Mouse (Mus musculus): ENCODE results near the gene Mbnl1. TPM values are rescaled to one million over a fixed set of nuclear protein-coding genes. Genes with fewer than 3 reads are reported as not detected.
"Not testable (repeated sequence)": the region's sequence is repeated elsewhere in the genome, so short reads cannot be mapped to it uniquely, and the experiment has no call there.

The Mbnl1 gene
- polyA plus RNA-seq (2015; fragmentation: Nextera tagmentation; extraction: Ambion mirVana) = 88.5 and 93.9 TPM in 2 replicates

- Histone ChIP-seq H3K9me3 (replicated peaks) (no peaks in the 10 kb centered on the region), H3K27ac (replicated peaks) (peak within 1 kb of the TSS; percentile 83), H3K4me2 (peak within 1 kb of the TSS; percentile 70), H3K36me3 (replicated peaks) (no peaks in the 10 kb centered on the region), H3K9ac (peak within 1 kb of the TSS; percentile 46; the same call in 1 of the 2 replicates), H3K4me1 (replicated peaks) (peaks cover 28% of the 10 kb centered on the region), H3K27me3 (no peaks in the 10 kb centered on the region), H3K4me3 (replicated peaks) (peak within 1 kb of the TSS; percentile 42)
- WGBS (ENCODE audit: insufficient replicate concordance) = 13% methylated on average over 5 of the region's 5 CpGs
- peak; percentile 27; the same call in 1 of the 2 replicates for ATAC-seq (ENCODE audit: insufficient read depth)
Measured at GRCm38 (mm10) chr3:60472681-60473177, at the start of gene Mbnl1. TSS of gene Mbnl1 (plus strand) at chr3:60472830.

DNA sequence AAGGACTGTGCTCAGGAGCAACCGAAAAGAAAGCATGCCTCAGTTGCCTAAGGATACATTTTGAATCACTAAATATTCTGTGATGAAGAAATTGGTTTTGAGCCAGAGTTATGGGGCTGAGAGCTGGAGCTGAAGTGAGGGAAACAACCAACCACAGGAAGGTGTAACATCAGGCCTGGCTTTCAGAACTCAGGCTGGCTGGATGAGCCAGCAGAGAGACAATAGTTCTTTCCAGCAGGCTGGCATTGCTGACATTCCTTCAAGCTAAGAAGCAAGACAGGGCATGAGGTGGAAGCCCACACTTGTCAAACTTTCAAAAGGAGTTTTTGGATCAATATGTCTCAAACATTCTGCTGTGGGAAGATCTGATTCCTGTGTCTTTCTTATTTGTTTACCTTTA is 48.5 kb upstream of the Mbnl1 start:
- no peak overlapping the region for H3K4me3 ChIP-seq (replicated peaks)
- H3K27me3 ChIP-seq = no peaks in the 10 kb centered on the region
- H3K4me1 ChIP-seq (replicated peaks) = peaks cover 12% of the 10 kb centered on the region
- H3K36me3 ChIP-seq (replicated peaks) = no peaks in the 10 kb centered on the region
- H3K27ac ChIP-seq (replicated peaks) = no peak overlapping the region
- no peak overlapping the region for H3K4me2 ChIP-seq
- no peak for ATAC-seq (ENCODE audit: insufficient read depth)
- no peak overlapping the region for H3K9ac ChIP-seq
- no peaks in the 10 kb centered on the region for H3K9me3 ChIP-seq (replicated peaks)
- 71% methylated on average over 1 of the region's 1 CpGs for WGBS (ENCODE audit: insufficient replicate concordance)

DNA sequence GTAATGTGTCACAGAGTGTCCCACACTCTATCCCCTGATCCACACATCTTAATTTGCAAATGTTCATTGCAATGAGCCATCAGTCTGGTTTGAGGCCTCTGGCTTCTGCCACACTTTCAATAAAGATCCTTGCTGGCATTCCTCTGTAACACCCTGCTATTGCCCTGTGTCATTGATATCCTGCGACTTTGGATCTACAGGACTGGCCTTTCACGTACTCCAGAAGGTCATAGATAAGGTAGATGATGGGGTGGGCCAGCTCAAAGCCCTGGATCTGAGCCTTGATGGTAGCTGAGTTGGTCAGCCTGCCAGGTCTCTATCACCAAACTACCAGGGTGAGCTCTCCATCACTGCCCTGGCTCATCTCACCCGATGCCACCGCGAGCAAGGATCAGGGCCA is 43.6 kb upstream of the Mbnl1 start:
- Histone ChIP-seq H3K4me2 (no peak overlapping the region), H3K27ac (replicated peaks) (no peak overlapping the region), H3K27me3 (no peaks in the 10 kb centered on the region), H3K9me3 (replicated peaks) (no peaks in the 10 kb centered on the region), H3K9ac (no peak overlapping the region), H3K4me1 (replicated peaks) (no peaks in the 10 kb centered on the region), H3K36me3 (replicated peaks) (no peaks in the 10 kb centered on the region), H3K4me3 (replicated peaks) (no peak overlapping the region)
- WGBS (ENCODE audit: insufficient replicate concordance) = 79% methylated on average over 5 of the region's 5 CpGs
- no peak for ATAC-seq (ENCODE audit: insufficient read depth)

DNA sequence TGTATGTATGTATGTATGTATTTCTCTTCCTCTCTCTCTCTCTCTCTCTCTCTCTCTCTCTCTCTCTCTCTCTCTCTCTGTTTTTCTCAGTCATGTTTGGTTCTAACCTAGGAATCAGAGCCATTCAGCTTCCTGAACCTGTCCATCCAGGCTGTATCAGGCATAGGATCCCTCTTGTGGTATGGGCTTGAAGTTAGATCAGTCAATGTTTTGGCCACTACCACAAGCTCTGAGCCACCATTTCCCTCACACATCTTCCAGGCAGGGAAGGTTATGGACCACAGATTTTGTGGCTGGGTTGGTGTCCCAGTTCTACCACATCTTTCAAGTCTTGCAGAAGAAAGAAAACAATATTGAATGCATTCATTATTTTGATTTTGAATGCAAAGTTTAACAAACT is 35.4 kb upstream of the Mbnl1 start:
- Histone ChIP-seq H3K36me3 (replicated peaks) (no peaks in the 10 kb centered on the region), H3K9ac (no peak overlapping the region), H3K4me2 (no peak overlapping the region), H3K4me1 (replicated peaks) (no peaks in the 10 kb centered on the region), H3K4me3 (replicated peaks) (no peak overlapping the region), H3K27me3 (no peaks in the 10 kb centered on the region), H3K27ac (replicated peaks) (no peak overlapping the region), H3K9me3 (replicated peaks) (no peaks in the 10 kb centered on the region)
- no peak for ATAC-seq (ENCODE audit: insufficient read depth)

DNA sequence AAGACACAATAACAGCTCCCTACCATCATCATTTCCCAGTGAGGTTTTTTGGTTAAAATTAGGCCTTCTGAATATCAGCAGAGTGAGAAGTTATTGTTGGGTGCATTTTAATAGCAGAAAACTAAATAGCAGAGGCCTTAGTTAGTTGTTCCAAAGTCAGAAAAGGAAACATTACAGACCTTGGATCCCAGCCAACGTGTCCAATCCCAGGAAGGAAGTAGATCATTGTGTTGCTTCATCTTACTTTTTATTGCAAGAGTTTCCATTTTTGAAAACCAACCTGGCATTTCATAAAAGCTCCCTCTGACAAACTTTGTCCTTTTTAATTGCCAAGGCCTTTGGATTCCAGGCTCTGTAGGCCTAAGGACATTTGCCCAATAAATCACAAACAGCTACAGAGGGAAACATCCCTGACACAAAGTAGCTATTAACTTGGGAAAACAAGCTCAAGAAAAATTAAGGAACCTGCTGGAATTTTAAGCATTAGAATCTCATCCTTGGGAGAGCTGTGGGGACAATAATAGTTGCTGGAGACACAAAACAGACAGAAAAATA is 34.9 kb upstream of the Mbnl1 start:
- H3K27me3 ChIP-seq = no peaks in the 10 kb centered on the region
- no peaks in the 10 kb centered on the region for H3K36me3 ChIP-seq (replicated peaks)
- ATAC-seq (ENCODE audit: insufficient read depth) = no peak
- H3K9ac ChIP-seq = no peak overlapping the region
- H3K4me3 ChIP-seq (replicated peaks) = no peak overlapping the region
- H3K9me3 ChIP-seq (replicated peaks) = no peaks in the 10 kb centered on the region
- H3K4me1 ChIP-seq (replicated peaks) = no peaks in the 10 kb centered on the region
- H3K4me2 ChIP-seq = no peak overlapping the region
- no peak overlapping the region for H3K27ac ChIP-seq (replicated peaks)
- 36% methylated on average over 1 of the region's 1 CpGs for WGBS (ENCODE audit: insufficient replicate concordance)

- Histone ChIP-seq H3K4me1 (replicated peaks) (no peaks in the 10 kb centered on the region), H3K4me3 (replicated peaks) (no peak overlapping the region), H3K9ac (no peak overlapping the region), H3K9me3 (replicated peaks) (no peaks in the 10 kb centered on the region), H3K27me3 (no peaks in the 10 kb centered on the region), H3K4me2 (no peak overlapping the region), H3K27ac (replicated peaks) (no peak overlapping the region), H3K36me3 (replicated peaks) (no peaks in the 10 kb centered on the region)
- ATAC-seq (ENCODE audit: insufficient read depth) = no peak
- 80% methylated on average over 1 of the region's 1 CpGs for WGBS (ENCODE audit: insufficient replicate concordance)
Measured at GRCm38 (mm10) chr3:60438715-60439114, 33.9 kb upstream of the Mbnl1 start.

DNA sequence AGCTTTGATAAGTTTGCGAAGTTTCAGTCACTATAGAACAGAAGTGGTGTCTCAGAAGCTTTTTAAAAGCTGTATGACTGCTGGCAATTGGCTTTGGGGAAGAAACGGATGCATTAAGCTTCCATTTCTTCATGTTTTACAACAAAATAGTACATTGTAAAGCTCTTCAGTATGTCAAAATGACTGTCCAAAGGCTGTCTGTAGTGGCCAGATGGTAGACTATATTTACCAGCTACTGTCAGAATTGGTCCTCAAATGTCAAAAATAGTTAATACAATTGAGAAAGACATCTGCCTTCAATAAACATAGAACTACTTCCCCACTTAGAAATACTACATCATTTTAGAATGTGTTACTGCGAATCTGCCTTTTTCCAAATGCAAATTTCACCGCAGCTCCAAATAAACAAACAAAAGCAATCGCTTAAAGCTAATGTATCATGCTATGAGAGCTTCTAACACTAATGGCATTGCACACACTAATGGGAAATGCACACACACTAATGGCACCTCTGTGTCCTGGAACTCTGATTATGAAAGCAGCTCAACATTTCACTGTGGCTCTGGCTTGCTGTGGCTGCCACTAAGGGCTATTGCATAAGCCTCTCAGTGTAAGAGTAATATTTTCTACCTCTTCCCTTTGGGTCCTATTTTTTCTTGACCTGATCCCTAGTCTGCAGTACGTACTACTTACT is 10.7 kb upstream of the Mbnl1 start:
- Histone ChIP-seq H3K27ac (replicated peaks) (no peak overlapping the region), H3K4me3 (replicated peaks) (no peak overlapping the region), H3K36me3 (replicated peaks) (no peaks in the 10 kb centered on the region), H3K9me3 (replicated peaks) (no peaks in the 10 kb centered on the region), H3K27me3 (no peaks in the 10 kb centered on the region), H3K4me1 (replicated peaks) (no peaks in the 10 kb centered on the region), H3K9ac (no peak overlapping the region), H3K4me2 (no peak overlapping the region)
- WGBS (ENCODE audit: insufficient replicate concordance) = 70% methylated on average over 6 of the region's 6 CpGs
- no peak for ATAC-seq (ENCODE audit: insufficient read depth)

GRCm38 (mm10) chr3:60468667-60469066 is 4.0 kb upstream of the Mbnl1 start:
- 14% methylated on average over 2 of the region's 3 CpGs for WGBS (ENCODE audit: insufficient replicate concordance)
- H3K9me3 ChIP-seq (replicated peaks); ATAC-seq (ENCODE audit: insufficient read depth); H3K4me3 ChIP-seq (replicated peaks); H3K4me2 ChIP-seq; H3K27ac ChIP-seq (replicated peaks); H3K27me3 ChIP-seq; H3K36me3 ChIP-seq (replicated peaks); H3K9ac ChIP-seq: not testable (repeated sequence)
- H3K4me1 ChIP-seq (replicated peaks) = peaks cover 21% of the 10 kb centered on the region

- Histone ChIP-seq H3K4me1 (replicated peaks) (peaks cover 23% of the 10 kb centered on the region), H3K27ac (replicated peaks) (peak overlapping the region; percentile 53)
- H3K4me2 ChIP-seq; H3K4me3 ChIP-seq (replicated peaks); H3K9ac ChIP-seq; ATAC-seq (ENCODE audit: insufficient read depth); H3K36me3 ChIP-seq (replicated peaks); H3K27me3 ChIP-seq; H3K9me3 ChIP-seq (replicated peaks): not testable (repeated sequence)
- WGBS (ENCODE audit: insufficient replicate concordance) = 18% methylated on average over 2 of the region's 3 CpGs
Measured at GRCm38 (mm10) chr3:60469170-60469805, 3.3 kb upstream of the Mbnl1 start.

GRCm38 (mm10) chr3:60472011-60472680 is 484 bp upstream of the Mbnl1 start:
- Histone ChIP-seq H3K4me3 (replicated peaks) (peak overlapping the region; percentile 42), H3K9ac (no peak overlapping the region), H3K27ac (replicated peaks) (peak overlapping the region; percentile 83), H3K36me3 (replicated peaks) (no peaks in the 10 kb centered on the region), H3K27me3 (no peaks in the 10 kb centered on the region), H3K9me3 (replicated peaks) (no peaks in the 10 kb centered on the region), H3K4me2 (peak overlapping the region; percentile 63), H3K4me1 (replicated peaks) (peaks cover 28% of the 10 kb centered on the region)
- 22% methylated on average over 2 of the region's 2 CpGs for WGBS (ENCODE audit: insufficient replicate concordance)
- peak; percentile 78 for ATAC-seq (ENCODE audit: insufficient read depth)

All from liver, embryonic 15.5 days (tissue).